Mouse (Mus musculus): ENCODE measurements around the gene Neil1. TPM values are rescaled to one million over a fixed set of nuclear protein-coding genes. Genes with fewer than 3 reads are reported as not detected.

The Neil1 gene
- 7.2 and 10.1 TPM in 2 replicates for polyA plus RNA-seq (2015; fragmentation: Nextera tagmentation; extraction: Ambion mirVana)

DNA sequence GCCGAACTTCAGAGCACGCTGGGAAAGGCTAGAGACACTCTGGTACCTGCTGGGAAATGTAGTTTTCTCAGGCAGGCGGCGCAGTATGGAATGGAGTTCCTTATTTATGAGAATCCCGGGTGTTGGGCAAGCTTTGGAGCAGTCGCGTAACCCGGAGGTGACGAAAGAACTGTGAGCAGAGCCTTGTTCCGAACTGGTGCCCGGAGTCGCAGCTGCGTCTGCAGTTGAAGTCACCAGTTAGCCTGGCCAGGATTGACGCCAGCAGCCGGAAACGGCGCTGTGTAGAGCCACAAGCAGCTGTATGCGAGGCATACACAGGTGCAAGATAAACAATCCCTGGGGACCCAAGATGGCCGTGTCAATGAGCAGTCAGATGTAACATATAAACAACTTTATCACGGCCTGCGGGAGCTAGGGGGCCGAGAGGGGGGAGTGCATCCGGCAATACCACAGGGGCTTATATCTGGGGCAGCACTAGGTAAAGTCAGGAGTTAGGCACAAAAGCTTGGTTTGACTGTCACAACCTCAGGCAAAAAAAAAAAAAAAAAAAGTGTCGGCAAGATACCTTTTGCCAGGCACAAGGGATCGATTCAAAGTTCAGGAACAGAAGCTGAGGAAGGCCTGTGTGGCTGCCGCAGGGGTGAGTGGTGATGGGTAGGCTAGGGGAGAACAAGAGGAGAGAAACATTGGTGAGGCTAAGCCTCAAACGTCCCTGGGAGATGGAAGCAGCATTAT lies at the start of gene Neil1:
Gene Neil1, minus strand, starts transcription at position 162 of the 735 bp plus-strand sequence.
- Histone ChIP-seq H3K4me2 (peak within 1 kb of the TSS; percentile 68), H3K9me3 (no peaks in the 10 kb centered on the region), H3K4me1 (peaks cover 17% of the 10 kb centered on the region), H3K27ac (peak within 1 kb of the TSS; percentile 90), H3K27me3 (no peaks in the 10 kb centered on the region), H3K36me3 (peaks cover 13% of the 10 kb centered on the region; the same call in 1 of the 2 replicates), H3K4me3 (peak within 1 kb of the TSS; percentile 62), H3K9ac (peak within 1 kb of the TSS; percentile 72)
- 2% methylated on average over 27 of the region's 27 CpGs for WGBS
- peak; percentile 76 for ATAC-seq (ENCODE audit: insufficient number of reproducible peaks, insufficient read depth, low FRiP score, low TSS enrichment, low read depth)

DNA sequence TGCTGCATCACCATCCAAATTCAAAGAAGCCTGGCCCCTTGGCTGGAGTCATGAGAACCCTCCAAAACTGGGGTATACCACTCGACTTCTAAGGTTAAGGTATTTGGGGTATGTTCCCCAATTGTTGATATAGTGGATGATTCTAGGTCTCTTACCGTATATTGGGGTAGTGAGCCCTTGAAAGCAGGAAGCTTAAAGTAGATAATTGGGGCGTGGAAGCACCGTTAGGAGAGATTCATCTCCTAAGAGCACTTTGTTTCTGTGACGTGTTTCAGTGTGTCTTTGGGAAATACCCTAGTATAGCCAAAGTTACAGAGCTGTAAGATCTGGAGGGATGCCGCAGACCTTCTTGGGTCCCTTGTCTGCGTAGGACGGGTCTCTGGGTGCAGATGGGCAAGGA lies 49.3 kb upstream of the Neil1 start:
- Histone ChIP-seq H3K27me3 (no peaks in the 10 kb centered on the region), H3K4me3 (no peak overlapping the region), H3K4me2 (no peak overlapping the region), H3K9ac (no peak overlapping the region), H3K4me1 (no peaks in the 10 kb centered on the region), H3K27ac (no peak overlapping the region), H3K36me3 (no peaks in the 10 kb centered on the region), H3K9me3 (no peaks in the 10 kb centered on the region)
- WGBS, result 68% methylated on average over 8 of the region's 8 CpGs
- ATAC-seq (ENCODE audit: insufficient number of reproducible peaks, insufficient read depth, low FRiP score, low TSS enrichment, low read depth), result no peak

DNA sequence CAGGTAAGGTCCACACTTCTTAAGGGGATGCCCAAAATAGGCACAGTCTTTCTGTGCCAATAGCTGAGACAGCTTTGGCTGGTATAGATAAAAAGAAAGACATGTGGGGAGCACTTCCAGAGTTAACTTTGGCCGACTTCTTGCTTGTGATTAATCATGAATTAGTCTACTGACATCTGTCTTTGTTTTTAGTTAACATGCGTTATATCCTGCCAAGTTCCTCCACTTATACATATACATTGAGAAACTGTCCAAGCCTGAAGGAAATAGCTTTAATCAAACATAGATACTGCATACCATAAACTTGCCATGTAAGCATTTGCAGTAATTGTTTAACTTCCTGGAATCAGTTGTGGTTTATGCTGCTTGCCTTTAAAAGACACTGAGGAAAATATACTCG lies 48.6 kb upstream of the Neil1 start:
- Histone ChIP-seq H3K36me3 (no peaks in the 10 kb centered on the region), H3K4me2 (no peak overlapping the region), H3K9me3 (no peaks in the 10 kb centered on the region), H3K4me1 (no peaks in the 10 kb centered on the region), H3K27ac (no peak overlapping the region), H3K4me3 (no peak overlapping the region), H3K27me3 (no peaks in the 10 kb centered on the region), H3K9ac (no peak overlapping the region)
- 46% methylated on average over 3 of the region's 3 CpGs for WGBS
- ATAC-seq (ENCODE audit: insufficient number of reproducible peaks, insufficient read depth, low FRiP score, low TSS enrichment, low read depth), result no peak

DNA sequence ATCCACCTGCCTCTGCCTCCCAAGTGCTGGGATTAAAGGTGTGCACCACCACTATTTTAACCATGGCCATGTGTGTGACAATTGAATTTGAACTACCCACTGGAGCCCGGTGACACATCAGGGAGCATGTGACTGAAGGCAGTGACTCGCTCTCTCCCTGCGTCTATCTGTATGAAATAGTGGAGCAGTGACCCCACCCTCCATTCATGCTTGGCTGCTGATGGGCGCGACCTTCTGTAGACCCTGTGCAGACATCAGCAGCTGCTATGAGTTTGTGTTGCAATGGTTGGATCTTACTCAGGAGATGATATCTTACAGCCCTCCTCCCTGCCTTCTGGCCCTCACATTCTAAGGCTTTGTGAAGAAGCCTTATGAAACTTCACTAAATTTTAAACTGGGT lies 20.3 kb upstream of the Neil1 start:
- H3K4me3 ChIP-seq, result no peak overlapping the region
- H3K27ac ChIP-seq, result no peak overlapping the region
- H3K9ac ChIP-seq, result no peak overlapping the region
- H3K36me3 ChIP-seq, result no peaks in the 10 kb centered on the region
- no peak overlapping the region for H3K4me2 ChIP-seq
- no peaks in the 10 kb centered on the region for H3K27me3 ChIP-seq
- 86% methylated on average over 5 of the region's 5 CpGs for WGBS
- no peaks in the 10 kb centered on the region for H3K4me1 ChIP-seq
- H3K9me3 ChIP-seq, result no peaks in the 10 kb centered on the region
- no peak for ATAC-seq (ENCODE audit: insufficient number of reproducible peaks, insufficient read depth, low FRiP score, low TSS enrichment, low read depth)

DNA sequence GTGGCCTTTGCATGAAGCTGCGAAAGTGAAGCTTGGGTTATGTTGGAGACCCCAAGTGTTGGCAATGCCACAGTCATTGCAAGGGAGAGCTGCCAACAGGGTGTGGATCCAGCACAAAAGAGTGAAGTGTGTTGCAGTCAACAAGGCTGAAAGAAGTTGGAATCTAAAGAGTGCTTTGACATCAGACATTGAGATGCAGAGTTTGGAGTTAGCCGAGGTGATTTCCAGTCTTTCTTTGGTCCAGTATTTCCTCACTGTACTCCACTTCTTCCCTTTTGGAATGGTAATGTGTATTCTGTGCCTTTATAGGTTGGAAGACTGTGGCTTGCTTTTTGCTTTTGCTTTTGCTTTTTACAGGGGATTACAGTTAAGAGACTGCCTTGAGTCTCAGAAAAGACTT lies 18.1 kb upstream of the Neil1 start:
- Histone ChIP-seq H3K9me3 (no peaks in the 10 kb centered on the region), H3K27me3 (no peaks in the 10 kb centered on the region; the same call in 1 of the 2 replicates), H3K36me3 (no peaks in the 10 kb centered on the region), H3K4me3 (no peak overlapping the region), H3K4me2 (no peak overlapping the region), H3K27ac (no peak overlapping the region), H3K4me1 (no peaks in the 10 kb centered on the region), H3K9ac (no peak overlapping the region)
- no peak for ATAC-seq (ENCODE audit: insufficient number of reproducible peaks, insufficient read depth, low FRiP score, low TSS enrichment, low read depth)
- 89% methylated on average over 2 of the region's 2 CpGs for WGBS

DNA sequence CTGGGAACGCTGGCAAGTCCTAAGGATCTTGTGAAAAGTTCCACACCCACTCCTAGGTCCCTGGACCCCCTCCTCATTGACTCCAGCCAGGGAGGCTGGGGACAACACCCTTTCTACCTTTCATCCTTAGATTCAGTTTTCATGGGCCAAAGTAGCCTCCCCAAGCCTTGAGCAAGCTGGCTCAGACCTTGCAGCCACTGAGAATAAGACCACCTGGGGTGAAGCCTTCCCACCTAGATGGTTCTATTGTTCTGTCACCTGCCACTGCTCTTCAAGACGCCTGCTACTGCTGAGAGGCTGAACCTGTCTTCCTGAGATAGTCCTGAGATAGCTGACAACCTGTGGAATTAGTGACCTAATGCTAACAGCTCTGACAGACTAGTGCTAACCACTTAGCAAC lies 15.0 kb upstream of the Neil1 start:
- Histone ChIP-seq H3K27me3 (no peaks in the 10 kb centered on the region; the same call in 1 of the 2 replicates), H3K9me3 (no peaks in the 10 kb centered on the region), H3K27ac (no peak overlapping the region), H3K4me2 (no peak overlapping the region), H3K4me3 (no peak overlapping the region), H3K36me3 (no peaks in the 10 kb centered on the region), H3K9ac (no peak overlapping the region), H3K4me1 (no peaks in the 10 kb centered on the region)
- WGBS, result 52% methylated on average over 2 of the region's 2 CpGs
- ATAC-seq (ENCODE audit: insufficient number of reproducible peaks, insufficient read depth, low FRiP score, low TSS enrichment, low read depth), result no peak

DNA sequence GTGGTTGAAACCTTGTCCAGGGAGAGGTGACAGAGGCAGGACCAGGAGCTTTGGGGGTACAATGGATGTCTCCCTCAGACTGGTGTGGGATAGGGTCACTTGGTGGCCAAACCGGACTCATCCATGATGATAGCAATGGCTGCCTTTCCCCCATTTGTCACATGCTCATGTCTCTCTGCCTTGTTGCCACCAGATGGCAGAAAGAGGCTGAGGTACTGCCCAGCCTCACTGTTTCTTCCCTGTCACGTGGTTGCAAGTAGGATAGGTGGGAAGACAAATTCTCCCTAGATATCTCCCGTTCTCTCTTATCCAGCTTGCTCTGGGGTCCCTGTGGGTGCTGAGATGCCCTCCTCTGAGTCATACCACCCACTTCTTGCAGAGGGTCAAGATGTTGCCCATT lies 14.4 kb upstream of the Neil1 start:
- H3K4me2 ChIP-seq, result no peak overlapping the region
- no peak overlapping the region for H3K4me3 ChIP-seq
- H3K9me3 ChIP-seq, result no peaks in the 10 kb centered on the region
- H3K27ac ChIP-seq, result no peak overlapping the region
- H3K4me1 ChIP-seq, result peaks cover 3% of the 10 kb centered on the region
- no peaks in the 10 kb centered on the region for H3K36me3 ChIP-seq
- no peaks in the 10 kb centered on the region; the same call in 1 of the 2 replicates for H3K27me3 ChIP-seq
- ATAC-seq (ENCODE audit: insufficient number of reproducible peaks, insufficient read depth, low FRiP score, low TSS enrichment, low read depth), result no peak
- no peak overlapping the region for H3K9ac ChIP-seq
- 23% methylated on average over 3 of the region's 3 CpGs for WGBS

DNA sequence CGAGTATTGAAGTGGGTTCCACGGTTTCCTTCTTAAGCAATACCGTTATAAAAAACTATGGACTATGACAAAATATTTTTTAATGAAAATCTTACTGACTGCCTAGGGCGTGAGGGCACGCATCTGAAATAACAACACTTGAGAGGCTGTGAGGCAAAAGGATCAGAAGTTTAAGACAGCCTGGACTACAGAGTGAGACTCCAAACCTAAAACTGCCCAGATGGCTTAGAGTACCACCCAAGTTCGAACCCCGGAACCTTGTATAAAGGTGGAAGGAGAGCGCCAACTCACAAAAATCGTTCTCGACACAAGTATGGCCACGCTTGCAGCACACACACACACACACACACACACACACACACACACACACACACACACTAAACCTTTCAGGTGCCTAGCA lies 10.4 kb upstream of the Neil1 start:
- WGBS, result 36% methylated on average over 11 of the region's 11 CpGs
- peaks cover 9% of the 10 kb centered on the region for H3K4me1 ChIP-seq
- no peaks in the 10 kb centered on the region; the same call in 1 of the 2 replicates for H3K27me3 ChIP-seq
- peak overlapping the region; percentile 81 for H3K9ac ChIP-seq
- no peak overlapping the region for H3K27ac ChIP-seq
- H3K36me3 ChIP-seq, result peaks cover 17% of the 10 kb centered on the region
- ATAC-seq (ENCODE audit: insufficient number of reproducible peaks, insufficient read depth, low FRiP score, low TSS enrichment, low read depth), result no peak
- peak overlapping the region; percentile 86 for H3K4me3 ChIP-seq
- H3K9me3 ChIP-seq, result no peaks in the 10 kb centered on the region
- peak overlapping the region; percentile 95 for H3K4me2 ChIP-seq

DNA sequence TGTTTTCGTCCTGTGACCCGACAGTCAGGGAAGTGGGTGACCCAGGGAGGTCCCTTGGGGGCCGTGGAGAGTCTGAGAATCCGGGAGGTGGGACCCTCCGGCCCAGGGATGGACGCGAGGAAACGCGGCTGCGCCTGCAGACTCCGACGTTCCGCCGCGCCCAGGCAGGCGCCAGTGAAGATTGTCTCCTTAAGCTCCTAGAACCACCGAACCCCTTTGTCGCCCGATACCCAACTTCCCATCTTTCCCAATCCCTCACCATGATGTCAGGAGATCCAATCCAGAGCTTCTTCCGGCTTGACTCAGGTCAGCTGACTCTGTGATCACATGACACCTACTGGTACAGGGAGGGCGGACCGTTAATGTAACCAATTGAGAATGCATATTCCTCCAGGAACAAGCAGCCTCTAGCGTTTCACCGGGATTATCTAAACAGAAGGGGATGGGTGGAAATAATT lies 9.9 kb upstream of the Neil1 start, which contains the start of gene Commd4:
Gene Commd4, minus strand, starts transcription at position 319 of the 458 bp plus-strand sequence.
- peak; percentile 60; the same call in 1 of the 2 replicates for ATAC-seq (ENCODE audit: insufficient number of reproducible peaks, insufficient read depth, low FRiP score, low TSS enrichment, low read depth)
- peak within 1 kb of the TSS; percentile 86 for H3K4me3 ChIP-seq
- no peaks in the 10 kb centered on the region; the same call in 1 of the 2 replicates for H3K27me3 ChIP-seq
- H3K36me3 ChIP-seq, result peaks cover 17% of the 10 kb centered on the region
- peaks cover 9% of the 10 kb centered on the region for H3K4me1 ChIP-seq
- H3K9ac ChIP-seq, result peak within 1 kb of the TSS; percentile 81
- H3K9me3 ChIP-seq, result no peaks in the 10 kb centered on the region
- H3K27ac ChIP-seq, result no peak within 1 kb of the TSS
- peak within 1 kb of the TSS; percentile 95 for H3K4me2 ChIP-seq
- under 1% methylated on average over 24 of the region's 24 CpGs for WGBS

DNA sequence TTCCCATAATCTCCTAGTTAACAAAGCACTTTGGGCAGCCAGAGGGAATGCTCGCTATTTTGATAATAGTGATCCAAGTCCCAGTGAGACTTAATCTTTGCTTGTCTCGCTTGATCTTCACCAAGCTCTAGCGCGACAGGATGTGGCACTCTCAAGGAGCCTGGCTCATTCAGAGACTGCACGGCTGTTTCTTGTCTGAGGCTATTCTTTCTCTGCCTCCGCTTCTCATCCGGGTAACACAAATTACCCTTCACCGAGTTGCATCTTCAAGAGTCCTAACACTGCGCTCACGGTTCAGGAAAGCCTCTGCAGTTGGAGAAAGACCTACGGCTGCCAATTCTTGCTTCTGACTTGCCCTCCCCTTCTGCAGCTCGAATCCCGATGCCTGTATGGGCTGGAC lies 9.4 kb upstream of the Neil1 start:
- ATAC-seq (ENCODE audit: insufficient number of reproducible peaks, insufficient read depth, low FRiP score, low TSS enrichment, low read depth), result no peak
- H3K4me2 ChIP-seq, result peak overlapping the region; percentile 95
- peaks cover 9% of the 10 kb centered on the region for H3K4me1 ChIP-seq
- no peaks in the 10 kb centered on the region for H3K9me3 ChIP-seq
- peak overlapping the region; percentile 86 for H3K4me3 ChIP-seq
- H3K36me3 ChIP-seq, result peaks cover 17% of the 10 kb centered on the region
- no peak overlapping the region for H3K27ac ChIP-seq
- no peaks in the 10 kb centered on the region; the same call in 1 of the 2 replicates for H3K27me3 ChIP-seq
- WGBS, result 33% methylated on average over 13 of the region's 13 CpGs
- H3K9ac ChIP-seq, result peak overlapping the region; percentile 81

DNA sequence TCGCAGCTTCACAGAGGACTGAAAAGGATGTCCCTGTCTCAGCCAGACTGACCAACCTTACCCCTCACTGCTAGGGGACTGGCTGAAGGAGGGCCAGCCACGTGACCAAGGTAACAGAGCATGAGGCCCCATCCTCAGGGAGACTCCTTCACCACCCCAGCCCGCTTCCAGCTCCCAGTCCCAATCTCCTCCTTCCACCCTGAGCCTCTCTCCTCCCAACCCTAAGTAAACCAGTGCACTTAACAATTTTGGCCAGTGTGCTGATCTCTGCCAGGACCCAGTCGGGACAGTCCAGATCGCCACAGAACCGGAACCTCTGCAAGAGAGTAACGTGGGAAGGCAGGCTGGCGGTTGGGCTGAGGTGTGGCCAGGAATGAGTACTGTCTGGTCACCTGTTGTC lies 8.7 kb upstream of the Neil1 start:
- ATAC-seq (ENCODE audit: insufficient number of reproducible peaks, insufficient read depth, low FRiP score, low TSS enrichment, low read depth), result no peak
- Histone ChIP-seq H3K4me2 (peak overlapping the region; percentile 95; the same call in 1 of the 2 replicates), H3K27me3 (no peaks in the 10 kb centered on the region; the same call in 1 of the 2 replicates), H3K9ac (peak overlapping the region; percentile 81; the same call in 1 of the 2 replicates), H3K27ac (no peak overlapping the region), H3K9me3 (no peaks in the 10 kb centered on the region), H3K4me3 (no peak overlapping the region), H3K36me3 (peaks cover 17% of the 10 kb centered on the region), H3K4me1 (peaks cover 9% of the 10 kb centered on the region)
- 84% methylated on average over 8 of the region's 8 CpGs for WGBS

DNA sequence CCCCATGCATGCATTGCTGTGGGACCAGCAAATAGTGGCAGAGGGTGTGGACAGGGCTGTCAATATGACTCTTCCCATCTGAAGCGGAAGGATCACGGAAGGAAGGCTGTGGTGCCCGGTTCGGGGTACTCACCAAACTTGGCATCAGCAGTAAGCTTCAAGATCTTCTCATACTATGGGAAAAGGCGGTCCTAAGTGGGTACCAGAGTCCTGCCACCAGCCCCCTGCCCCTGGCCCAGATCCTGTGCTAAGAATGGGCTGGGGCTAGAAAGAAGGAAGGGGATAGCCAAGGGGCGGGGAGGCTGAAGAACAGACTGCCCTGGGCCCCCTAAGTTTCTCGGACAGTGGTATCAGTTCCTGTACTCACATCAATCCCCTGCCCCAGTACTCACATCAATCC lies 8.3 kb upstream of the Neil1 start:
- WGBS, result 94% methylated on average over 7 of the region's 7 CpGs
- no peak for ATAC-seq (ENCODE audit: insufficient number of reproducible peaks, insufficient read depth, low FRiP score, low TSS enrichment, low read depth)
- no peak overlapping the region for H3K9ac ChIP-seq
- H3K36me3 ChIP-seq, result peaks cover 17% of the 10 kb centered on the region
- H3K9me3 ChIP-seq, result no peaks in the 10 kb centered on the region
- no peak overlapping the region for H3K27ac ChIP-seq
- H3K4me2 ChIP-seq, result no peak overlapping the region
- no peak overlapping the region for H3K4me3 ChIP-seq
- H3K4me1 ChIP-seq, result peaks cover 9% of the 10 kb centered on the region
- H3K27me3 ChIP-seq, result no peaks in the 10 kb centered on the region; the same call in 1 of the 2 replicates

All from embryonic facial prominence, embryonic 13.5 days (tissue).